Mouse (Mus musculus): ENCODE measurements around the gene Mettl24.

DNA sequence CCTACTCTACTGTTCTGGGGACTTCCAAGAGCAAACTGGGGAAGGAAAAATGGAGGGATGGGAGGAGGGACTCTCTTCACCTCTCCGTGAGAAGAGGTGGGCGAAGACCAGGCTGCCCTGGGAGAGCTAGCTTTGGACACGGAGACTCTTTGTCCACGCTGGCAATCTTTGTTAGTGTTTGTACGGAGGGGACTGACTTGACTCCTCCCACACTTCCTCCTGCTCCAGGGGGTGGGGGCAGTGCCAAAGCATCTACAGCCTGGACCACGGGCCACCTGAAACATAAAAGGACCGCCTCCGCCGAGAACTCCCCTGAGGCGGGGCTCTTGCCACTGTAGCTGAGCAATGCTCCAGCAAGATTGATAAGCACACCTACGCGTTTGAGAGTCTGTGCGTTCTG lies 8.9 kb upstream of the Mettl24 start:
- TF ChIP-seq GATA1 (IDR thresholded peaks at IDR 0.05; ENCODE audit: borderline replicate concordance, low read length) (no peak), FLI1 (IDR thresholded peaks at IDR 0.05; ENCODE audit: low read length) (no peak)
